Mouse (Mus musculus) embryonic facial prominence, embryonic 14.5 days (tissue): ENCODE results near the gene Ptprk. TPM values are rescaled to one million over a fixed set of nuclear protein-coding genes. Genes with fewer than 3 reads are reported as not detected.

ENCODE experiments used
- ATAC-seq: fragments of 200-750 bp; cut with Nextera tagmentation; 2 replicates; pipeline ENCODE4 v1.8.0; 2017; ENCODE audit warnings: low read depth, moderate number of reproducible peaks, moderate TSS enrichment
- DNase-seq: peaks from one replicate; pipeline ENCODE4 v3.0.0-alpha.2; 2015; ENCODE audit warnings: low spot score
- H3K27ac ChIP-seq: fragments of 300-500 bp; sonication (generic); replicated peaks from 2 replicates; pipeline ENCODE4 v1.5.1; 2014; ENCODE audit warnings: low read depth, mild to moderate bottlenecking, low read length, moderate library complexity
- H3K27me3 ChIP-seq: fragments of 300-500 bp; sonication (generic); replicated peaks from 2 replicates; pipeline ENCODE4 v1.6.1; 2014; ENCODE audit warnings: low read length; ENCODE audit not compliant: control insufficient read depth, insufficient read depth
- H3K36me3 ChIP-seq: fragments of 300-500 bp; sonication (generic); 2 replicates; pipeline ENCODE4 v1.6.1; 2014; ENCODE audit warnings: low read length, mixed read lengths; ENCODE audit not compliant: control insufficient read depth, insufficient read depth
- H3K4me1 ChIP-seq: fragments of 300-500 bp; sonication (generic); 2 replicates; pipeline ENCODE4 v1.6.1; 2014; ENCODE audit warnings: antibody characterized with exemption, low read length; ENCODE audit not compliant: control insufficient read depth, insufficient read depth
- H3K4me2 ChIP-seq: fragments of 300-500 bp; sonication (generic); 2 replicates; pipeline ENCODE4 v1.6.1; 2014; ENCODE audit warnings: low read depth, mild to moderate bottlenecking, low read length, moderate library complexity, mixed read lengths
- H3K4me3 ChIP-seq: fragments of 300-500 bp; sonication (generic); 2 replicates; pipeline ENCODE4 v1.5.1; 2014; ENCODE audit warnings: low read depth, mild to moderate bottlenecking, low read length
- H3K9ac ChIP-seq: fragments of 300-500 bp; sonication (generic); 2 replicates; pipeline ENCODE4 v1.6.1; 2014; ENCODE audit warnings: low read depth, mild to moderate bottlenecking, low read length, moderate library complexity, mixed read lengths
- H3K9me3 ChIP-seq: fragments of 300-500 bp; sonication (generic); 2 replicates; pipeline ENCODE4 v1.6.1; 2016; ENCODE audit warnings: low read length; ENCODE audit not compliant: control insufficient read depth
- WGBS: fragments of 180-500 bp; shearing (Covaris S2); extraction: QIAGEN DNeasy Blood & Tissue Kit; methylation state at CpG from one replicate; pipeline ENCODE4 v1.1.7; 2014; 5-methylcytosine and 5-hydroxymethylcytosine counted together
- polyA plus RNA-seq: library from polyadenylated mRNA; unstranded; fragments of >200 nt; fragmentation: Nextera tagmentation; extraction: Ambion mirVana; gene quantifications from 2 replicates; pipeline ENCODE4 v1.2.1, GENCODE M21; 2014

Gene Ptprk
- polyA plus RNA-seq, 1 experiment from 2014 or later, result 21.7 TPM

GRCm38 (mm10) chr10:28401796-28402195 lies 327.2 kb downstream of the Ptprk start:
- no peak overlapping the region for H3K4me2 ChIP-seq
- H3K4me3 ChIP-seq, result no peak overlapping the region
- no peak for ATAC-seq
- H3K27me3 ChIP-seq, result no peaks in the 10 kb centered on the region
- H3K27ac ChIP-seq, result no peak overlapping the region
- no peaks in the 10 kb centered on the region for H3K4me1 ChIP-seq
- DNase-seq, result no peak
- H3K9me3 ChIP-seq, result no peaks in the 10 kb centered on the region
- H3K36me3 ChIP-seq, result no peaks in the 10 kb centered on the region
- no peak overlapping the region for H3K9ac ChIP-seq

- H3K9ac ChIP-seq, result no peak overlapping the region
- H3K4me3 ChIP-seq, result no peak overlapping the region
- no peaks in the 10 kb centered on the region for H3K36me3 ChIP-seq
- H3K4me1 ChIP-seq, result no peaks in the 10 kb centered on the region
- DNase-seq, result peak; percentile 55
- H3K27me3 ChIP-seq, result no peaks in the 10 kb centered on the region
- H3K9me3 ChIP-seq, result no peaks in the 10 kb centered on the region
- no peak for ATAC-seq
- WGBS, result 23% methylated on average over 2 of the region's 2 CpGs
- H3K4me2 ChIP-seq, result no peak overlapping the region
- no peak overlapping the region for H3K27ac ChIP-seq
Measured at GRCm38 (mm10) chr10:28408980-28409379, 334.4 kb downstream of the Ptprk start.

DNA sequence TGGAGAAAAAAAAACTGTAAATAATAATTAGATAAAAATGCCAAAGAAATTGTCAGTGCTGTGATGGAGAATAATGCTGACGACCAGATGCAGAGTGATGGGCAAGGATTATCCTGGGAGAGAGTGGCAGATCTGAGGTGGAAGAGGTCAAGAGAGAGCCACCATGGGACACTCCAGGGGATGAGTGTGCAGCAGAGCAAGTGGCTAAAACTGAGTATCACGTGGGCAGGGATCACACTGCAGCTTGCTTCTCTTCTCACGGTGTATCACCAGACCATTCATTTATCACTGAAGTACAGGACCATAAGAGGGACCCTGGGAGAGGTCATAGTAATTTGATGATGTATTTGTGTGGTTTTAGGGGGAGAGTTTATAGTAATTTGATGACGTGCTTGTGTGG lies 340.2 kb downstream of the Ptprk start:
- Histone ChIP-seq H3K4me3 (no peak overlapping the region), H3K36me3 (no peaks in the 10 kb centered on the region), H3K4me1 (no peaks in the 10 kb centered on the region), H3K27ac (no peak overlapping the region), H3K27me3 (no peaks in the 10 kb centered on the region), H3K9ac (no peak overlapping the region), H3K9me3 (no peaks in the 10 kb centered on the region), H3K4me2 (no peak overlapping the region)
- ATAC-seq, result no peak
- 51% methylated on average over 4 of the region's 4 CpGs for WGBS
- no peak for DNase-seq

DNA sequence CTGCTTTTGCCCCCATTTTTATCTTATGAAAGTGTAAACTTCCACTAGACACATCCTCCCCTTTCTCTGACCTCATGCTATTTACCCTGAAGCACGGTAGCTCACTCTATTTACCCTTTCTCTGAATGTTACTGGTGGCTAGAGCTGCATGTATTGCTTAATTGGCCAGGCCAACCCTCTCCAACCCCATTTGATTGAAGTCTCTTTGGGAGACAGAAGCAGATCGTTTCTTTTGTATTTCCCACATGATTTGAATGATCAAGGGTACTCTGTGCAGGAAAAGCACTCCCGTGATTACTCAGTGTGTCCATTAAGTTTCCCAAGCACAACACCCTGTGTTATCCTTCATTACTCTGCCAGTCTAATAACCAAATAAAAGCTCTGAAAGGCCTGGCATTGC lies 348.0 kb downstream of the Ptprk start:
- Histone ChIP-seq H3K27ac (no peak overlapping the region), H3K4me2 (no peak overlapping the region), H3K9me3 (no peaks in the 10 kb centered on the region), H3K36me3 (no peaks in the 10 kb centered on the region), H3K4me1 (no peaks in the 10 kb centered on the region), H3K9ac (no peak overlapping the region), H3K4me3 (no peak overlapping the region), H3K27me3 (no peaks in the 10 kb centered on the region)
- WGBS, result 56% methylated on average over 3 of the region's 3 CpGs
- no peak for ATAC-seq
- no peak for DNase-seq

DNA sequence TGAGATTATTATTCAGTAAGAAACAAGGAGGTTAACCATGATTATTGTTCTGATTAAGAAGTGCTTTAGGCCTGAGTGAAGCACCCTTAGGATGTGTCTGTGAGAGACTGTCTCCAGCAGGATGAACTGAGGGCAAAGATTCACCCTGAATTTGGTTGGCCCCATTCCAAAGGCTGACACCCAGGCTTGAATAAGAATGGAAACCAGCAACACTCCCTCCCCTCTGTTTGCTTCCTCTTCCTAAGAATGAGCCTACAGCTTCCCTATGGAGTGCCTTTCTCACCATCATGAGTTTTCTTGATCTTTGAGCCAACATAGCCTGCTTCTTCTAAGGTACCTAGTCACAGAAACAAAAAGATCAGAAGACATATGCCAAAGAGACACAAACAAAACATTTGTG lies 350.8 kb downstream of the Ptprk start:
- no peak overlapping the region for H3K27ac ChIP-seq
- H3K4me1 ChIP-seq, result no peaks in the 10 kb centered on the region
- H3K4me3 ChIP-seq, result no peak overlapping the region
- no peak overlapping the region for H3K9ac ChIP-seq
- no peak for ATAC-seq
- no peaks in the 10 kb centered on the region for H3K27me3 ChIP-seq
- no peaks in the 10 kb centered on the region for H3K36me3 ChIP-seq
- no peak for DNase-seq
- H3K9me3 ChIP-seq, result no peaks in the 10 kb centered on the region
- no peak overlapping the region for H3K4me2 ChIP-seq

DNA sequence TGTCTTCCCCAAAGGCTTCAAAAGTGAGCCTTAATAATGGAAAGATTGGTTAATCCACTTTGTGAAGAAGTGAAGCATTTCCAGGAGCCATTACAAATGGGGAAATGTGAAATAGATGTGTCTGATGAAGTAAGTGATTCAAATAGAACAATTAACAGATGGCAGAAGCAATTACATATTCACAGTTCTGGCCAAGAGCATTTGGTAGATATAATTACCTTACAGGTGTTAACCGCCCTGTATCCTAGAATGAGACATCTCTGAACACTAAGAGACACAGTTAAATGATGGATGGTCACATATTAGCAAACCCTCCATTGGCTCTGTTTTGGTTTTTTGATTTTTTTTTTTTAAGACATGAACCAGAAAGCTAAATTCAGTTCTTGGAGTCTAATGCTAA lies 361.5 kb downstream of the Ptprk start:
- 94% methylated on average over 1 of the region's 1 CpGs for WGBS
- no peak overlapping the region for H3K4me3 ChIP-seq
- no peak for DNase-seq

DNA sequence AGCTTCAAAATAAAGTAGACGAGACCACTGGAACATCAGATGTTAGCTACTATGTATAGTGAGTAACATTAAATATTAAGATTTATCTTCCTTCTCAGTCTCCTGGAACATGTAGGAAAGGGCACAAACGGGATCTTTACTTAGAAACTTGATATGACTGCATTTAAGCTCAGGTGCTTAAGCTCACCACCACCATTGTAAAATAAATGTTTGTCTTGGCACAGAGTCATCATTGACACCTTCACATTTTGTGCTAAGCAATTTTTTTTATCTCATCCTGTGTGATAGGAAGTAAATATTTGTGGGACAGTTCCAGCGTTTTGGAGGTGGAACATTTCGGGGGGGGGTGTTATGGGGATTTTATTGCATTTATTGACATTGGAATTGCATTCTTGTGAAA lies 375.2 kb downstream of the Ptprk start:
- whole genome bisulfite sequencing, result 56% methylated on average over 4 of the region's 4 CpGs
- no peak for ATAC-seq
- Histone ChIP-seq H3K27me3 (no peaks in the 10 kb centered on the region), H3K27ac (no peak overlapping the region), H3K36me3 (no peaks in the 10 kb centered on the region), H3K4me3 (no peak overlapping the region), H3K9ac (no peak overlapping the region), H3K4me2 (no peak overlapping the region), H3K4me1 (no peaks in the 10 kb centered on the region), H3K9me3 (0 out of 2 replicates have a peak, but pooled peaks cover 4% of the 10 kb centered on the region)
- peak; percentile 10 for DNase-seq

More for the DNA sequence above, 361.5 kb downstream of the Ptprk start:
- ATAC-seq, result no peak
- H3K4me1 ChIP-seq, result no peaks in the 10 kb centered on the region
- no peak overlapping the region for H3K4me2 ChIP-seq
- H3K27ac ChIP-seq, result no peak overlapping the region
- no peak overlapping the region for H3K9ac ChIP-seq
- no peaks in the 10 kb centered on the region for H3K9me3 ChIP-seq
- no peaks in the 10 kb centered on the region for H3K27me3 ChIP-seq
- no peaks in the 10 kb centered on the region for H3K36me3 ChIP-seq

DNA sequence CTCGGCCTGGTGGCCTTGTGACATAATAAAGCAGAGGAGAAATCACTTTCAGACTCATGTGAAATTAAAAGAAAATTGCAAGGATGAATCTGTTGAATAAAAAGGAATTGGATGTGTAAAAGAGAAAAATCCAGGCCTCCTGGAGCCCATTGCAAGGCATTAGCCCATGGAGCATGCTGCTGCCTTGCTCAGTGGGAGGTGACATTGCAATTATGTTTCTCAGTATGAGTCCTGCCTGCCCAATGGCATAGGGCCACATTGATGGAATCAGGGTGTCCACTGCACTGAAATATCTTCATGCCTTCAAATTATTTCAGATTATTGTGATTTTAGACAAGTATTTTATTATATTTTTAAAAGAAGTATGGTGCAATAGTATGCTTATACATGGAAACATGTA lies 376.0 kb downstream of the Ptprk start:
- ATAC-seq (no peak), DNase-seq (no peak)
- Histone ChIP-seq H3K9ac (no peak overlapping the region), H3K27ac (no peak overlapping the region), H3K27me3 (no peaks in the 10 kb centered on the region), H3K36me3 (no peaks in the 10 kb centered on the region), H3K4me3 (no peak overlapping the region), H3K9me3 (0 out of 2 replicates have a peak, but pooled peaks cover 4% of the 10 kb centered on the region), H3K4me2 (no peak overlapping the region), H3K4me1 (no peaks in the 10 kb centered on the region)
- 82% methylated on average over 1 of the region's 1 CpGs for WGBS

- H3K4me3 ChIP-seq, result no peak overlapping the region
- H3K27ac ChIP-seq, result no peak overlapping the region
- ATAC-seq (no peak), DNase-seq (no peak)
- H3K4me1 ChIP-seq, result no peaks in the 10 kb centered on the region
- 74% methylated on average over 1 of the region's 1 CpGs for WGBS
- no peaks in the 10 kb centered on the region for H3K36me3 ChIP-seq
- H3K9me3 ChIP-seq, result 0 out of 2 replicates have a peak, but pooled peaks cover 4% of the 10 kb centered on the region
- H3K4me2 ChIP-seq, result no peak overlapping the region
- no peaks in the 10 kb centered on the region for H3K27me3 ChIP-seq
- no peak overlapping the region for H3K9ac ChIP-seq
Measured at GRCm38 (mm10) chr10:28458027-28458426, 383.4 kb downstream of the Ptprk start.
